Mouse (Mus musculus): Measurements from ENCODE around the gene Pdlim7. TPM values are rescaled to one million over a fixed set of nuclear protein-coding genes. Genes with fewer than 3 reads are reported as not detected.
A peak's percentile ranks its signal among the peaks of the same experiment; 100 is the strongest.

Gene Pdlim7
- polyA plus RNA-seq, 1 experiment from 2014 or later: 199 TPM

DNA sequence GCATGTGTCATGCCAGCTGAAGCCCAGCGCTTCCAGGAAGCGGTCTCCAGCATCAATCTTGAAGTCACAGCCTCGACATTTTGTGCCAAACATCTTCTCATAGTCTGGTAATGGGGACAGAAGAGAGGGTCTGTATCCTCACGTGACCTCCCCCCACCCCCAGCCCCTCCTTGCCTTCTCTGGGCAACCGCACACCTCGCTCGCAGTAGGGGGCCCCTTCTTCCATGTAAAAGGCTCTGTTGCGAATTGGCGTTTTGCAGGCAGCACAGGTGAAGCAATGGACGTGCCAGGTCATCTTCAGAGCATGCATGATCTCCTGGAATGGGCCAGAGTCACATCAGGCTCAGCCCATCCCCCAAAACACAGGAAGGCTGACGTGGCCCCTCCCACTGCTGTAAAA is 14.6 kb downstream of the Pdlim7 start:
- 55% methylated on average over 11 of the region's 11 CpGs for WGBS
- Histone ChIP-seq H3K4me3 (ENCODE audit: low read depth, low read length) (no peak overlapping the region), H3K36me3 (ENCODE audit: insufficient read depth) (peaks cover 67% of the 10 kb centered on the region), H3K27me3 (ENCODE audit: insufficient read depth, low read length) (no peaks in the 10 kb centered on the region), H3K9ac (no peak overlapping the region), H3K4me2 (no peak overlapping the region), H3K9me3 (ENCODE audit: low read depth, low read length) (no peaks in the 10 kb centered on the region), H3K27ac (ENCODE audit: low read depth) (no peak overlapping the region), H3K4me1 (ENCODE audit: insufficient read depth) (peaks cover 3% of the 10 kb centered on the region; the same call in 1 of the 2 replicates)
- ATAC-seq (ENCODE audit: insufficient read depth) (no peak), DNase-seq (no peak)
- no peak for TF ChIP-seq CTCF (IDR thresholded peaks at IDR 0.05; ENCODE audit: low read depth)

DNA sequence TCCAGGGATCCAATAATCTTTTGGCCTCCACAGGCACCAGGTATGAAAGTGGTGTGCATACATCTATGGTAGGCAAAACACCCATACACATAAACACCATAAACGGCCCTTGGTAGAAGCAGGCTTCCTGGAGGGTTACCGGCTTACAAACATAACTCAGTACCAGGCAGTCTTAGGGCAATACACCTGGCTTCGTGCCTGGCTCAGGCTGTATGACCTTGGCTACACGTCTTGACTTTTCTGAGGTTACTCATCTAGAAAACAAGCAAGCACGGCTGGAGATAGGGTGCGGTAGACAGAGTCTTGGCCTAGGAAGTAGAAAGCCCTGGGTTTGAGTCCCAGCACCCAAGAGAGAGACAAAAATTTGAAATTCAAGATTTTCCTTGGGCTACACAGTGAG is 16.8 kb downstream of the Pdlim7 start:
- no peak overlapping the region for H3K27ac ChIP-seq (ENCODE audit: low read depth)
- H3K36me3 ChIP-seq (ENCODE audit: insufficient read depth): peaks cover 45% of the 10 kb centered on the region
- TF ChIP-seq CTCF (IDR thresholded peaks at IDR 0.05; ENCODE audit: low read depth): no peak
- ATAC-seq (ENCODE audit: insufficient read depth) (no peak), DNase-seq (no peak)
- H3K4me3 ChIP-seq (ENCODE audit: low read depth, low read length): no peak overlapping the region
- no peaks in the 10 kb centered on the region for H3K9me3 ChIP-seq (ENCODE audit: low read depth, low read length)
- H3K9ac ChIP-seq: no peak overlapping the region
- H3K27me3 ChIP-seq (ENCODE audit: insufficient read depth, low read length): no peaks in the 10 kb centered on the region
- WGBS: 80% methylated on average over 6 of the region's 6 CpGs
- H3K4me2 ChIP-seq: no peak overlapping the region
- H3K4me1 ChIP-seq (ENCODE audit: insufficient read depth): peaks cover 3% of the 10 kb centered on the region; the same call in 1 of the 2 replicates

DNA sequence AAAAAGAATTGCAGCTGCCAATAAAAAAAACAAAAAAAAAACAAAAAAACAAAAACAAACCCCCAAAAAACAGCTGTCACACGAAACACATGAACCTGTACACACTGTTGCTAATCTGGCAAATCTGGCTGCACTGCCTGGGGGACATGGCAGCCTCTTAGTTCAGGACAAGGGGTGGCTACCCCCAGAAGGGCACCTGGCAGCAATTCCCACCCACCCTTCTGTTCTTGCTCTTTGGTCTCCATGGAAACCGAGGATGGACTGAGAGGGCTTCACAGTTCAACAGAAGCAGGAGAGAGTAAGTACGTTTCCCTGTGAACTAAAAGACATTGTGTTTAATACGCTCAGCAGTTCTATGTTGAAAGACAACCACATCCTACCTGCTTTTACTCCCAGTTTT is 17.8 kb downstream of the Pdlim7 start:
- H3K4me3 ChIP-seq (ENCODE audit: low read depth, low read length): no peak overlapping the region
- no peak overlapping the region for H3K4me2 ChIP-seq
- 35% methylated on average over 4 of the region's 4 CpGs for WGBS
- H3K27ac ChIP-seq (ENCODE audit: low read depth): no peak overlapping the region
- ATAC-seq (ENCODE audit: insufficient read depth) (no peak), DNase-seq (no peak)
- no peaks in the 10 kb centered on the region for H3K27me3 ChIP-seq (ENCODE audit: insufficient read depth, low read length)
- no peak overlapping the region for H3K9ac ChIP-seq
- peaks cover 3% of the 10 kb centered on the region; the same call in 1 of the 2 replicates for H3K4me1 ChIP-seq (ENCODE audit: insufficient read depth)
- no peaks in the 10 kb centered on the region for H3K9me3 ChIP-seq (ENCODE audit: low read depth, low read length)
- TF ChIP-seq CTCF (IDR thresholded peaks at IDR 0.05; ENCODE audit: low read depth): no peak
- peaks cover 37% of the 10 kb centered on the region for H3K36me3 ChIP-seq (ENCODE audit: insufficient read depth)

DNA sequence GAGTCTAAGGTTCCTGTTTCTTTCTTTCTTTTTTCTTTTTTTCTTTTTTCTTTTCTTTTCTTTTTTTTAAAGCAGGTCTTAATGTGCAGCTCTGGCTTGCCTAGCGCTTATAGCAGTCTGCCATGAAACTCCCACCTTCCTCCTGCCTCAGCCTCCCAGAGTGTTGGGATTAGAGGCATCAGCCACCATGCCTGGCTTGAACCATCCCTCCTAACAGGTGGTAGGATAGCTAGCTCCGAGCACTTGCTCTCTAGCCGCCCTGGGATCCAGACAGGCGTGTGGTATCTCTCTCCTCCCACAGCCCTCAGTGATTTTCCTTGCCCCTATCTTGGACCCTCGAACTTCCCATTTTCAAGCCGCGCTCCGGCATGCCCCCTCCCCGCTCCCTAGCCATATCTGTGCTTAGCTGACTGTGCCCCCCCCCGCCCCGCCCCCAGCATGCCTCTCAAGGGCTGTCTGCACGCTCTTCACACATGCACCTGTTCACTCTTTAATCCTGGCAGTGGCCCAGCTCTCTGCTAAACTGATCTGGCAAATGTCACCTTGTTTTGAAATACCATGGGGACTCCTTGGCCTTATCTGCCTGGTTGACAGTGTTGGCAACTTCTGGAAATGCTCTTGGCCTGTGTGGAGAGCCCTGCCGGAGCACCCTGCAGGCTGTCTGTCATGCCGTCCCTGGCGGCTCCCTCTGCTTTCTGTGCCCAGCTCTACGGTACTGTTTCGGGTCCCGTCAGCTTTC is 18.4 kb downstream of the Pdlim7 start:
- Histone ChIP-seq H3K27ac (ENCODE audit: low read depth) (no peak overlapping the region), H3K9ac (no peak overlapping the region), H3K9me3 (ENCODE audit: low read depth, low read length) (no peaks in the 10 kb centered on the region), H3K36me3 (ENCODE audit: insufficient read depth) (peaks cover 31% of the 10 kb centered on the region), H3K4me3 (ENCODE audit: low read depth, low read length) (no peak overlapping the region), H3K4me1 (ENCODE audit: insufficient read depth) (peaks cover 3% of the 10 kb centered on the region; the same call in 1 of the 2 replicates), H3K27me3 (ENCODE audit: insufficient read depth, low read length) (no peaks in the 10 kb centered on the region), H3K4me2 (no peak overlapping the region)
- ATAC-seq (ENCODE audit: insufficient read depth): peak; percentile 29; the same call in 1 of the 2 replicates
- 13% methylated on average over 18 of the region's 18 CpGs for WGBS
- no peak for TF ChIP-seq CTCF (IDR thresholded peaks at IDR 0.05; ENCODE audit: low read depth)
- DNase-seq: peak; percentile 54

DNA sequence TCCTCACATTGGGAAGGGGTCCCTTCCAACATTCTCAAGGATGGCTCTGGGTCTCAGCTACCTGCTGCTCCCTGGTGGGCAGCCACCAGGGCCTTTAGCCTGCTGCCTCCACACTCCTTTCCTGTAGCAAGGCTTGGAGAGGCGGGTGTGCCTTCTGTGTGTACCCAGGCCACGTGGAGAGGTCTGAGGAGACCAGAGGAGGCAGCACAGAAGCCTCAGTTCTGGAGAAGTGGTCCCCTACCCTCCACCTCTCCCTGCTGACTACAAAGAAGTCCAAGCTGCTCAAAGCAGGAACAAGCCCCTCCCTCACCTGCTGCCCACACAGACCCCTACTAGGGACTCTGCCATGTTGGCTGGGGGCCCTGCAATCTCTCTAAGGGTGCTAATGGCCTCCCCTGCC is 19.2 kb downstream of the Pdlim7 start:
- H3K4me2 ChIP-seq: no peak overlapping the region
- no peaks in the 10 kb centered on the region for H3K9me3 ChIP-seq (ENCODE audit: low read depth, low read length)
- H3K4me3 ChIP-seq (ENCODE audit: low read depth, low read length): no peak overlapping the region
- H3K4me1 ChIP-seq (ENCODE audit: insufficient read depth): peaks cover 3% of the 10 kb centered on the region; the same call in 1 of the 2 replicates
- no peak overlapping the region for H3K9ac ChIP-seq
- TF ChIP-seq CTCF (IDR thresholded peaks at IDR 0.05; ENCODE audit: low read depth): no peak
- H3K27ac ChIP-seq (ENCODE audit: low read depth): no peak overlapping the region
- DNase-seq (no peak), ATAC-seq (ENCODE audit: insufficient read depth) (0 out of 2 replicates have a peak, but pooled peaks have one; percentile 19)
- H3K27me3 ChIP-seq (ENCODE audit: insufficient read depth, low read length): no peaks in the 10 kb centered on the region
- 8% methylated on average over 2 of the region's 2 CpGs for WGBS
- peaks cover 24% of the 10 kb centered on the region for H3K36me3 ChIP-seq (ENCODE audit: insufficient read depth)

DNA sequence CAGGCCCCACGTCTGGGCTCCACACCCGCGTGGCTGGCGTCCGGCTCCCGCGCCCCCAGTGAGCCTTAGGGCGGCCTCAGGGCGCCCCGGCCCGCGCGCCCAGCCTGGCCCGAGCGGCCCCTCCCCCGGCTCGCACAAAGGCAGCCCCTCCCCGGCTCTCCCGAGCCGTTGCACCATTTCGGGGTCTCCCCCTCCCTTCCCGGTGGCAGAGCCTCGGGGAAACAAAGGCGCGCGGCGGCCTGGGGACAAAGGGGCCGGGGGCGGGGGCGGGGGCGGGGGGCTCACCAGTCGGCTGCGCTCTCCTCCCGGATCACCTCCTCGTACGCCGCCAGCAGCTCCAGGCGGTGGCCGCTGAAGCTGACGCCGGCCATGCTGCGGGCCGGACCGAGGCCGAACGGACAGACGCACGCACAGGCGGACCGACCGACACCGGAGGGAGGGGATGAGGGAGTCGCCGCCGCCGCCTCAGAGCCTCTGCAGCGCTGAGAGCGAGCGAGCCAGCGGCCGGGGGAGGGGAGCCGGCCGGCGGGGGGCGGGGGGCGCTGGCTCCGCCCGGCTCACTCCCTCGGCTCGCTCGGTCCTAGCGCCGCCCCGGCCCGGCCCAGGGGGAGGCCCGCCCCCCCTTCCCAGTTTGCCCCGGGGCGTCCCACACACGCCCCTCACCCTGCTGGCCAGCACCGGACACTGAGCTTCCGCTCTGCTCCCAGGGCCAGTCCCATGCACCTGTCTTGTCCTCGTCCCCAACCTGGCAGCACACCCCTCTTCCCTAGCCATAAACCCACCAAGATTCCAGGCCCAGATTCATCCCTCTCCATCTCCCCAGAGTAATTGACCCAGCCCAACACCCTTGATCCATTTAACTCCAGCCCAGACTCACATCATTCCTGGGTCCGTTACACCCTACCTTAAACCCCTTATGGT is 25.6 kb downstream of the Pdlim7 start, which contains the start of gene Dbn1:
Gene Dbn1, minus strand, starts transcription at position 534 of the 921 bp plus-strand sequence.
- H3K4me1 ChIP-seq (ENCODE audit: insufficient read depth): peaks cover 19% of the 10 kb centered on the region
- H3K9ac ChIP-seq: peak within 1 kb of the TSS; percentile 99
- peak within 1 kb of the TSS; percentile 90 for H3K4me2 ChIP-seq
- H3K36me3 ChIP-seq (ENCODE audit: insufficient read depth): peaks cover 6% of the 10 kb centered on the region; the same call in 1 of the 2 replicates
- H3K27ac ChIP-seq (ENCODE audit: low read depth): peak within 1 kb of the TSS; percentile 93
- no peaks in the 10 kb centered on the region for H3K9me3 ChIP-seq (ENCODE audit: low read depth, low read length)
- no peaks in the 10 kb centered on the region for H3K27me3 ChIP-seq (ENCODE audit: insufficient read depth, low read length)
- under 1% methylated on average over 57 of the region's 83 CpGs for WGBS
- H3K4me3 ChIP-seq (ENCODE audit: low read depth, low read length): peak within 1 kb of the TSS; percentile 93
- TF ChIP-seq CTCF (IDR thresholded peaks at IDR 0.05; ENCODE audit: low read depth): no peak
- ATAC-seq (ENCODE audit: insufficient read depth): peak; percentile 83
- peak; percentile 83 for DNase-seq
